Mouse (Mus musculus) heart, embryonic 12.5 days (tissue): ENCODE results near the gene Ppil6. TPM values are rescaled to one million over a fixed set of nuclear protein-coding genes. Genes with fewer than 3 reads are reported as not detected.
A peak's percentile ranks its signal among the peaks of the same experiment; 100 is the strongest.

Experiments used
- ATAC-seq: fragments of 200-750 bp; cut with Nextera tagmentation; 2 replicates; pipeline ENCODE4 v1.8.0; 2017; ENCODE audit warnings: moderate TSS enrichment, moderate library complexity; ENCODE audit not compliant: insufficient number of reproducible peaks, low FRiP score
- H3K27ac ChIP-seq: fragments of 300-500 bp; sonication (generic); 2 replicates; pipeline ENCODE4 v1.5.1; 2016; ENCODE audit warnings: mild to moderate bottlenecking, moderate library complexity; ENCODE audit not compliant: poor library complexity, severe bottlenecking
- H3K27me3 ChIP-seq: fragments of 300-500 bp; sonication (generic); replicated peaks from 2 replicates; pipeline ENCODE4 v1.6.1; 2016; ENCODE audit warnings: mild to moderate bottlenecking, moderate library complexity
- H3K36me3 ChIP-seq: fragments of 300-500 bp; sonication (generic); 2 replicates; pipeline ENCODE4 v1.6.1; 2016; ENCODE audit warnings: mild to moderate bottlenecking, moderate library complexity
- H3K4me1 ChIP-seq: fragments of 300-500 bp; sonication (generic); replicated peaks from 2 replicates; pipeline ENCODE4 v1.6.1; 2016; ENCODE audit warnings: mild to moderate bottlenecking
- H3K4me2 ChIP-seq: fragments of 300-500 bp; sonication (generic); 2 replicates; pipeline ENCODE4 v1.6.1; 2016; ENCODE audit warnings: mild to moderate bottlenecking, moderate library complexity
- H3K4me3 ChIP-seq: fragments of 300-500 bp; sonication (generic); 2 replicates; pipeline ENCODE4 v1.5.1; 2016; ENCODE audit warnings: mild to moderate bottlenecking
- H3K9ac ChIP-seq: fragments of 300-500 bp; sonication (generic); 2 replicates; pipeline ENCODE4 v1.6.1; 2016; ENCODE audit warnings: mild to moderate bottlenecking, moderate library complexity
- H3K9me3 ChIP-seq: fragments of 300-500 bp; sonication (generic); replicated peaks from 2 replicates; pipeline ENCODE4 v1.6.1; 2016; ENCODE audit warnings: mild to moderate bottlenecking, moderate library complexity
- WGBS: fragments of 180-500 bp; shearing (Covaris S2); methylation state at CpG from one replicate; pipeline ENCODE4 v1.1.7; 2016; 5-methylcytosine and 5-hydroxymethylcytosine counted together
- polyA plus RNA-seq: library from polyadenylated mRNA; unstranded; fragments of >200 nt; fragmentation: Nextera tagmentation; extraction: Ambion mirVana; gene quantifications from 2 replicates; pipeline ENCODE4 v1.2.1, GENCODE M21; 2016

Ppil6 gene
- polyA plus RNA-seq, 1 experiment from 2014 or later, result 1.1 TPM

DNA sequence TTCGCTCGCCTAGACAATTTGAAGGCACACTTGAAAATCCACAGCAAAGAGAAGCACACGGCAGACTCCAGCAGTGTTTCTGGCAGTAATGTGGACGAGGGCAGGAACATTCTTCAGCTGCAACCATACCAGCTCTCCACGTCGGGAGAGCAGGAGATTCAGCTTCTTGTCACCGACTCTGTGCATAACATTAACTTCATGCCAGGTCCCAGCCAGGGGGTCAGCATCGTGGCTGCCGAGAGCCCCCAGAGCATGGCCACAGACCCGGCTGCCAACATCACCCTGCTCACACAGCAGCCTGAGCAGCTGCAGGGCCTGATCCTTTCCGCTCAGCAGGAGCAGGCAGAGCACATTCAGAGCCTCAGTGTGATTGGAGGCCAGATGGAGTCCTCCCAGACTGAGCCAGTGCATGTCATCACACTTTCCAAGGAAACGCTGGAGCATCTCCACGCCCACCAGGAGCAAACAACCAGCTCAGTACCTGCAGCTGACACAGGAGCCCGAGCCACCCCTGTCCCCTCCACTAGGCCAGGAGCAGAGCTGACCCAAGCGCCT, 25.8 kb upstream of the Ppil6 start:
- no peak overlapping the region for H3K4me3 ChIP-seq
- no peaks in the 10 kb centered on the region for H3K9me3 ChIP-seq
- H3K4me2 ChIP-seq, result no peak overlapping the region
- 56% methylated on average over 15 of the region's 15 CpGs for WGBS
- peaks cover 33% of the 10 kb centered on the region for H3K36me3 ChIP-seq
- no peak for ATAC-seq
- H3K27me3 ChIP-seq, result no peaks in the 10 kb centered on the region
- no peak overlapping the region for H3K9ac ChIP-seq
- no peak overlapping the region for H3K27ac ChIP-seq
- peaks cover 12% of the 10 kb centered on the region for H3K4me1 ChIP-seq

DNA sequence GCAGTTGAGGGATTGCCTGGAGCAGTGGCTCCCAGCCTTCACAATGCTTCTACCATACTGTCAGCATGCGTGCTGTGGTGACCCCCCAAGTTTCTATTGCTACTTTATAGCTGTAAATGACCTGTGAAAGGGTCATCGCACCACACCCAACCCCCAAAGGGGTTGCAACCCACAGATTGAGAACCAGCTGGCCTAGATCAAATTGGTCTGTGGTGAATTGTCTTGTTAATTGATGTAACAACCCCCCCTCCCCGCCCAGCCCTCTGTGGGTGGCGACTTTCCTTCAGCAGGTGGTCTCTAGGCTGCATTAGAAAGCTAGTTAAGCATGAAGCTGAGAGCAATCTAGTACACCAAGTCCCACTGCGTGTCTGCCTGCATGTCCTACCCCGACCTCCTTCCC, 22.9 kb upstream of the Ppil6 start:
- Histone ChIP-seq H3K36me3 (peaks cover 26% of the 10 kb centered on the region), H3K9ac (no peak overlapping the region), H3K27ac (no peak overlapping the region), H3K9me3 (no peaks in the 10 kb centered on the region), H3K4me3 (no peak overlapping the region), H3K4me1 (peaks cover 2% of the 10 kb centered on the region; the same call in 1 of the 2 replicates), H3K4me2 (no peak overlapping the region), H3K27me3 (no peaks in the 10 kb centered on the region)
- no peak for ATAC-seq
- 49% methylated on average over 6 of the region's 6 CpGs for WGBS

DNA sequence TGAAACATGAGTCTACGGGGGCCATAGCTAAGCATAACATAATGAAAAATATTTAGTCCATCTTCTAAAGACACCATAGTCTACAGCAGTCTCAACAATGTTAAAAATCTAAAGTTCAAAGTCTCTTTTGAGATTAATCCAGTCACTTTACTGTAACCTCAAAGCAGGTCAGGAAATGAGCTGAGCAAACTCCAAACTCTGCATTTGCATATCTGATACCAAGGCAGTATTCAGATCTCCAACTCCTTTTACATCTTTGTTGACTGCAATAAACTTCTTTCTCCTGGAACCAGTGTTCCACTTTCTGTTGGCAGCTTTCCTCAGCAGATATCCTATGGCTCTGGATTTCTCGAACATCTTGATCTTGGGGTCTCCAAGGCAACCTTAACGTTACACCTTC, 19.5 kb upstream of the Ppil6 start:
- WGBS, result 76% methylated on average over 3 of the region's 3 CpGs
- Histone ChIP-seq H3K36me3 (0 out of 2 replicates have a peak, but pooled peaks cover 12% of the 10 kb centered on the region), H3K27ac (no peak overlapping the region), H3K4me3 (no peak overlapping the region), H3K9me3 (no peaks in the 10 kb centered on the region), H3K27me3 (no peaks in the 10 kb centered on the region), H3K4me2 (no peak overlapping the region), H3K9ac (no peak overlapping the region), H3K4me1 (peaks cover 34% of the 10 kb centered on the region)
- no peak for ATAC-seq

DNA sequence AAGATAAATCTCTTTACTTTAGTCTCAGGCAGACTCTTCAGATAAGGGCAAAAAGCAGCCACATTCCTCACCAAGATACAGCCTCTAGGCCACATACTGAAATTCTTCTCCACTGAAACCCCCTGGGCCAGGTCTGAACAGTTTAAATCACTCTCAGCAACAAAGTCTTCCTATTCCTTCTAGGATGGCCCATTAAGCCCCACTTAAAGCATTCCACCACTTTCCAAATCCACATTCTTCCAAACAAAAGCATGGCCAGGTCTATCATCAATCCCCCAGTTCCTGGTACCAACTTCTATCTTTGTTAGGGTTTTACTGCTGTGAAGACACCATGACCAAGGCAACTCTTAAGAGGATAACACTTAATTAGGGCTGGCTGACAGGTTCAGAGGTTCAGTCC, 17.7 kb upstream of the Ppil6 start:
- H3K36me3 ChIP-seq, result 0 out of 2 replicates have a peak, but pooled peaks cover under 1% of the 10 kb centered on the region
- H3K4me2 ChIP-seq, result no peak overlapping the region
- H3K4me1 ChIP-seq, result peaks cover 47% of the 10 kb centered on the region
- no peak overlapping the region for H3K27ac ChIP-seq
- no peaks in the 10 kb centered on the region for H3K27me3 ChIP-seq
- ATAC-seq, result no peak
- H3K9ac ChIP-seq, result no peak overlapping the region
- no peak overlapping the region for H3K4me3 ChIP-seq
- H3K9me3 ChIP-seq, result no peaks in the 10 kb centered on the region

DNA sequence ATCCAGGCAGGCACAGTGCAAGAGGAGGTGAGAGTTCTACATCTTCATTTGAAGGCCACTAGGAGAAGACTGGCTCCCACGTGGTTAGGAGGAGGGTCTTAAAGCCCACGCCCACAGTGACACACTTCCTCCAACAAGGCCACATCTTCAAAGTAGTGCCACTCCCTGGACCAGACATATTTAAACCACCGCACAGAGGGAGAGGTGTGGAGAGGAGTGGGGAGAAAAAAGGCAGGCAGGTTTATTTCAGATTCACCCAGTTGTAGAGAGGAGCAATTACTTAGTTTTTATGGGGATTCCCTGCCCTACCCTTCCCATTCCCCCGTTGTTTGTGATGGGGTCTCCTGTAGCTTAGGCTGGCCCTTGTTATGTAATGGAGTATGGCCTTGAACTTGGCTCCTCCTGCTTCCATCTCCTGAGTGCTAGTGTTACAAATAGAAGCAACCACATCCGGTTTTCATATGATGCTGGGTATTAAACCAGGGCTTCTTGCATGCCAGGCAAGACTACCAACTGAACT, 17.2 kb upstream of the Ppil6 start:
- ATAC-seq, result no peak
- Histone ChIP-seq H3K27ac (peak overlapping the region; percentile 82; the same call in 1 of the 2 replicates), H3K4me1 (peaks cover 52% of the 10 kb centered on the region)

DNA sequence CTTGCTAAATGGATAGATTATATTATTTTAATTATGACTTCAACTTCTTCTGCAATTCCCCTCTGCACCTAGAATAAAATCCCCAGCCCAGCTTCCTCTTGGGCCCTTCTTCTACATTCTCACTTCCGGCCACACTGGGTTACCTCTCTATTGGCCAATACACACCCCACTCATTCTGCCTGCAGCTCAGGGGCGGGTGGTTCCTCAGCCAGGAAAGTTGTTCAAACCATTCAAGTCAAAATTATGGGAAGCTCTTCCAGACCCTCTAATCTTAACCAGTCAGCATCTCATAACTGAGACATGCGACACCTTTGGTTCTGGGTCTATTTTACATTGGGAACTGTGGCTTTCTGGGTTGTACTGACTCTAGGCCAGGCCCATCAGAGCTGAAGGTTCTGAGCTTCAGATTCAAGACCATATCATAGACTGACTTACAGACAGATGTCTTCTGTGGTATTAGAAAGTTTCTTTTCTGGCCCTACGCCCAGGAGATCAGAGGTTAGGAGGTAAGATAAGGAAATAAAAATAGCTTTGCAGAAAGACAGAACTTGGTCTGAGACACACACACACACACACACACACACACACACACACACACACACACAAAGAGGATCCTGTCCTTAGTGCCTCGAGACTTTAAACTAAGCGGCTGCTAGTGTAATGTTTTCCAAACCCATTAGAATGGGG, 16.3 kb upstream of the Ppil6 start:
- whole genome bisulfite sequencing, result 28% methylated on average over 6 of the region's 6 CpGs
- Histone ChIP-seq H3K36me3 (peaks cover 10% of the 10 kb centered on the region), H3K9ac (no peak overlapping the region), H3K27me3 (no peaks in the 10 kb centered on the region), H3K27ac (peak overlapping the region; percentile 82), H3K4me2 (no peak overlapping the region; the same call in 1 of the 2 replicates), H3K9me3 (no peaks in the 10 kb centered on the region), H3K4me1 (peaks cover 58% of the 10 kb centered on the region), H3K4me3 (no peak overlapping the region)
- no peak for ATAC-seq

More for the DNA sequence above, 17.2 kb upstream of the Ppil6 start:
- H3K9me3 ChIP-seq, result no peaks in the 10 kb centered on the region
- H3K36me3 ChIP-seq, result peaks cover 1% of the 10 kb centered on the region; the same call in 1 of the 2 replicates
- H3K9ac ChIP-seq, result no peak overlapping the region
- no peak overlapping the region for H3K4me3 ChIP-seq
- H3K27me3 ChIP-seq, result no peaks in the 10 kb centered on the region
- 77% methylated on average over 5 of the region's 5 CpGs for WGBS
- H3K4me2 ChIP-seq, result no peak overlapping the region

DNA sequence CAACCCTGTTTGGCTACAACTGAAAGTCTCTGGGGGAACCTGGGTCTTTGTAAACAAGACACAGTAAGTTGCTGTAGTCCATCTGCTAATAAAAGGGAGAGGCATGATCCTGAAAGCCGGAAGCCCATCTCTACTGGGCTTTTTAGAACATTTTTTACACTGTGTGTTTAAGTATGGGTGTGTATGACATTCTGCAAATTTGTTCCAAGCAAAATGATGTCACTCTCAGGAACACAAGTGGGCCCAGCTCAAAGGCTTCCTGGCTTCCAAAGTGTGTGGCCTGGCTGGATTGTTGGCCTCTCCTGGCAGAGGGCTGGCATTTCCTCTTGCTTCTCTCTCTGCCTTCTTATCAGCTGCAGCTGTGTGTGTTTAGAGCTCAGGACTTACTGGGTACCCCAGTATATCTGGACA, 15.3 kb upstream of the Ppil6 start:
- peaks cover 61% of the 10 kb centered on the region for H3K4me1 ChIP-seq
- WGBS, result 38% methylated on average over 1 of the region's 1 CpGs
- H3K27ac ChIP-seq, result peak overlapping the region; percentile 91
- no peak for ATAC-seq
- H3K36me3 ChIP-seq, result peaks cover 21% of the 10 kb centered on the region
- H3K27me3 ChIP-seq, result no peaks in the 10 kb centered on the region
- H3K4me2 ChIP-seq, result 0 out of 2 replicates have a peak overlapping the region, but pooled peaks have one; percentile 5
- H3K4me3 ChIP-seq, result no peak overlapping the region
- no peaks in the 10 kb centered on the region for H3K9me3 ChIP-seq
- H3K9ac ChIP-seq, result peak overlapping the region; percentile 37; the same call in 1 of the 2 replicates

DNA sequence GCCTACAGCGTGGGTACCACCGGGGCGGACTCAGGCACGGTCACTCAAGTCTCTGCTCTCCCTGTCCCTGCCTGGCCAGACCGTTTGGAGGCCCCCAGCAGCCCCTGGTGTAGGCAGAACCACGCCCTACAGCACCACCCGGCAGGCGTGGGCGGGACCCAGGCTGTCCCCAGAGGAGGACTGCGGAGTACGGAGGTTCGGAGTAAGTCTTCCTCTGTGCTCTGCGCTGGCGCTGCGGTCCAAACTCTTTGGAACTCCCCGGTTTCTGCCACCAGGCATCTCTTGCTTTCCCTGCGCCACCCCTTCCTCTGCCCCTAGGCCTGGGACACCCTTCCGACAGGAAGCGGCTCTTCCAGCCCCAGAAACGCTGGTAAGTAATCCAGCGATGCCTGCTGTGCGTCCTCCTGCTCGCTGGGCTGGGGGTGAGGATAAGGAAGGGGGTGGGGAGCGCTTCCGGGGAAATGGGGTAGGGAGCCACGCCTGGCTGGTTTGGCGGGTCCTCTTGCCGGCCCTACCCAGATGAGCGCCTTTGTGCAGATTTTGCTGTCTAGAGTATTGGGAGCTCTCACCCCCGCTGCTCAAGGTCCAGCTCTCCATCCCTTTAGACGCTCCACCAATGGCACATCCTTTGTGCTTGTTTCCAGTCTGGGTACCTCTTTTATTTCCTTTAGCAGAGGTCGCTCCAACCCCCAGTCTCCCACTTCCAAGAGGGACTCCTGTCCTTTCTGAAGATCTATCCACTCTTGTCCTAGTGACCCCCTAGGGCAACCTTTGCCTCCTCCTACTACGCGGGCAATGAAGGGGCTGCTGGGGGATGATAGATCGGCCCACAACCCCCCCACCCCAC, 13.8 kb upstream of the Ppil6 start, which contains the start of gene Mical1:
Mical1 (plus strand) TSS at position 144 of the 847 bp plus-strand sequence.
- Histone ChIP-seq H3K9me3 (no peaks in the 10 kb centered on the region), H3K4me2 (peak within 1 kb of the TSS; percentile 95), H3K36me3 (peaks cover 31% of the 10 kb centered on the region), H3K4me3 (peak within 1 kb of the TSS; percentile 73), H3K9ac (peak within 1 kb of the TSS; percentile 79), H3K27ac (peak within 1 kb of the TSS; percentile 91), H3K27me3 (no peaks in the 10 kb centered on the region), H3K4me1 (peaks cover 75% of the 10 kb centered on the region)
- peak; percentile 82 for ATAC-seq
- under 1% methylated on average over 35 of the region's 35 CpGs for WGBS

DNA sequence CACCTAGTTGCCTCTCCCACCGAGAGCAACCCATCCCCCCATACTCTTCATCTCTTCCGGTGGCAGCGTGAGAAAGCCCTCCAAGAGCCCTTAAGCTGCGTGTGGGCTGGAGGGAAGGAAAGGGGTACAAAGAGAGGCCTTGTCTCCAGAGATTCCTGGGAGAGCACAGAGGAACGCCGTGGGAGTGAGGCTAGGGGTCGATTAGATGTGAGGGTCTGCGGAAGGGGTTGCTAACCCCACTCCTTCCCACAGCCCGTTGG, 13.3 kb upstream of the Ppil6 start:
- Histone ChIP-seq H3K27ac (peak overlapping the region; percentile 90), H3K4me1 (peaks cover 80% of the 10 kb centered on the region), H3K27me3 (no peaks in the 10 kb centered on the region), H3K9me3 (no peaks in the 10 kb centered on the region), H3K9ac (peak overlapping the region; percentile 79), H3K4me3 (peak overlapping the region; percentile 73), H3K4me2 (peak overlapping the region; percentile 95), H3K36me3 (peaks cover 36% of the 10 kb centered on the region)
- ATAC-seq, result no peak
- WGBS, result 0% methylated on average over 9 of the region's 9 CpGs

DNA sequence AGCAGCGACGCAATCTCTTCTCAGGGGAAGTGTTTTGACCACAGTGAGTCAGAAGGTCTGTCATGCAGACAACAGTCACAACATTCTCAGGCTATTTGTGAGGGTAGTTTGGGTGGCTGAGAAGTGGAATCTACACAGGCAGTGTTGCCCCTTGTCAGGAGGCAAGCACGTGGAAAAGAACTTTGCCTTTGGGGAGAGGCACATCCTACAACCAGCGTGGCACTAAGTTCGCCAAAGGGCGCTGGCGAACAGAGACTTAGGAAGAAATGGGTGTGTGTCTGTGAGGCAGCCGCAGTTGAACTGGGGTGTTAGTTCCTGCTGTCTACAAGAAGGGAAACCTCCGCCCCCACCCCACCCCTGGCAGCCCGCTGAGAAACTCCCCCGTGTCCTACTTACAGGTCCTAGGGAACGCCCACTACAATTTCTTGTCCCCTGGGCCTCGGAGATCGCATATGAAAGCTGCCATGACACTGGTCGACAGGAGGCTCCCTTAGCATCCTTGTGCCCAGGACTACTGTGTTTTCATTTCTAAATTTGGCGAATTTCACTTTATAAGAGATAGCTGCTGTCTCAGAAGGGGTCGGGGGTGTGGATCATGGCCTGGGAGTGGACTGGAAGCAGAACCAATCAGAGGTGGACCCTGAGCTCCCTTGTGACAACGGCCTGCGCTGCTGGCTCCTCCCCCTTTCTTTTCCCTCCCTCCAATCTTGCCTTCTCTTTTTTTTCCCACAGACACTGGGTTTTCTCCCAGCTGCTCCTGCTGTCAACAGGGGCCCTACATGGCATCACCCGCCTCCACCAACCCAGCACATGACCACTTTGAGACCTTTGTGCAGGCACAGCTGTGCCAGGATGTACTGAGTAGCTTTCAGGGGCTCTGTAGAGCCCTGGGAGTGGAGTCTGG, 12.7 kb upstream of the Ppil6 start:
- Histone ChIP-seq H3K4me2 (peak overlapping the region; percentile 95), H3K27ac (peak overlapping the region; percentile 90), H3K4me1 (peaks cover 76% of the 10 kb centered on the region), H3K9me3 (no peaks in the 10 kb centered on the region), H3K4me3 (peak overlapping the region; percentile 73), H3K27me3 (no peaks in the 10 kb centered on the region), H3K9ac (peak overlapping the region; percentile 79), H3K36me3 (peaks cover 42% of the 10 kb centered on the region)
- peak; percentile 66 for ATAC-seq
- 3% methylated on average over 20 of the region's 20 CpGs for WGBS
